Mouse (Mus musculus) heart, embryonic 12.5 days (tissue): ENCODE measurements around the gene Vezf1. TPM values are rescaled to one million over a fixed set of nuclear protein-coding genes. Genes with fewer than 3 reads are reported as not detected.
"Not testable (repeated sequence)": the region's sequence is repeated elsewhere in the genome, so short reads cannot be mapped to it uniquely, and the experiment has no call there.

Experiments used
- ATAC-seq: fragments of 200-750 bp; cut with Nextera tagmentation; 2 replicates; pipeline ENCODE4 v1.8.0; 2017; ENCODE audit warnings: moderate TSS enrichment, moderate library complexity; ENCODE audit not compliant: insufficient number of reproducible peaks, low FRiP score
- H3K27ac ChIP-seq: fragments of 300-500 bp; sonication (generic); 2 replicates; pipeline ENCODE4 v1.5.1; 2016; ENCODE audit warnings: mild to moderate bottlenecking, moderate library complexity; ENCODE audit not compliant: poor library complexity, severe bottlenecking
- H3K27me3 ChIP-seq: fragments of 300-500 bp; sonication (generic); replicated peaks from 2 replicates; pipeline ENCODE4 v1.6.1; 2016; ENCODE audit warnings: mild to moderate bottlenecking, moderate library complexity
- H3K36me3 ChIP-seq: fragments of 300-500 bp; sonication (generic); 2 replicates; pipeline ENCODE4 v1.6.1; 2016; ENCODE audit warnings: mild to moderate bottlenecking, moderate library complexity
- H3K4me1 ChIP-seq: fragments of 300-500 bp; sonication (generic); replicated peaks from 2 replicates; pipeline ENCODE4 v1.6.1; 2016; ENCODE audit warnings: mild to moderate bottlenecking
- H3K4me2 ChIP-seq: fragments of 300-500 bp; sonication (generic); 2 replicates; pipeline ENCODE4 v1.6.1; 2016; ENCODE audit warnings: mild to moderate bottlenecking, moderate library complexity
- H3K4me3 ChIP-seq: fragments of 300-500 bp; sonication (generic); 2 replicates; pipeline ENCODE4 v1.5.1; 2016; ENCODE audit warnings: mild to moderate bottlenecking
- H3K9ac ChIP-seq: fragments of 300-500 bp; sonication (generic); 2 replicates; pipeline ENCODE4 v1.6.1; 2016; ENCODE audit warnings: mild to moderate bottlenecking, moderate library complexity
- H3K9me3 ChIP-seq: fragments of 300-500 bp; sonication (generic); replicated peaks from 2 replicates; pipeline ENCODE4 v1.6.1; 2016; ENCODE audit warnings: mild to moderate bottlenecking, moderate library complexity
- WGBS: fragments of 180-500 bp; shearing (Covaris S2); methylation state at CpG from one replicate; pipeline ENCODE4 v1.1.7; 2016; 5-methylcytosine and 5-hydroxymethylcytosine counted together
- polyA plus RNA-seq: library from polyadenylated mRNA; unstranded; fragments of >200 nt; fragmentation: Nextera tagmentation; extraction: Ambion mirVana; gene quantifications from 2 replicates; pipeline ENCODE4 v1.2.1, GENCODE M21; 2016

Gene Vezf1
- polyA plus RNA-seq, 1 experiment from 2014 or later = 27.3 TPM

DNA sequence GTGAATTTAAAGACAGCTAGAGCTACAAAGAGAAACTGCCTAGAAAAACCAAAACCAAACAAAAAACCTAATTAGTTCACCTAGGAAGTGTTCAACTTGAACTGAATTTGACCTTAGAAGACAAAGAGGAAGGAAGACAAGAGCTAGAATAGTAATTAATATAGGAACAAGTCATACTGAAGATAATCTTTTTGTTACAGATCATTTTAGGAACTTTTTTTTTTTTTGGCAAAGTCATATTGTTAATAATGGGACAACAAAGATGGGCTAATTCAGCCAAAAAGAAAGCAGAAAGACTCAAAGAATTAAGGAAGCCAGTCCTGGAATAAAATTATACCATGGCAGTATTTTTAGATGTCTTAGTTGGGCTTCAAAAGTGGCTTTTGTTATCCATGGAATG, 23.8 kb upstream of the Vezf1 start:
- Histone ChIP-seq H3K36me3 (peaks cover 13% of the 10 kb centered on the region), H3K27me3 (no peaks in the 10 kb centered on the region), H3K4me1 (peaks cover 11% of the 10 kb centered on the region), H3K9ac (no peak overlapping the region), H3K4me2 (no peak overlapping the region), H3K4me3 (no peak overlapping the region), H3K9me3 (no peaks in the 10 kb centered on the region), H3K27ac (no peak overlapping the region)
- ATAC-seq = no peak

DNA sequence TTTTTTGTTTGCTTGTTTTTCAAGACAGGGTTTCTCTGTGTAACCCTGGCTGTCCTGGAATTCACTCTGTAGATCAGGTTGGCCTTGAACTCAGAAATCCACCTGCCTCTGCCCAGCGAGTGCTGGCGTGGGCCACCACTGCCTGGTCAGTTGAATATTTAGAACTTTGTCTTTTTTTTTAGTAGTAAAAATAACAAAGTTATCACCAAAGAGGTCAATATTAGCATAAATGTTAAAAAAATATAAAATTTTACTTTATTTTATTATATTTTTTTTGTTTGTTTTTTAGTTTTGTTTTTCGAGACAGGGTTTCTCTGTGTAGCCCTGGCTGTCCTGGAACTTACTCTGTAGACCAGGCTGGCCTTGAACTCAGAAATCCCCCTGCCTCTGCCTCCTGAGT, 22.9 kb upstream of the Vezf1 start:
- Histone ChIP-seq H3K4me1 (peaks cover 16% of the 10 kb centered on the region), H3K36me3 (peaks cover 20% of the 10 kb centered on the region)
- H3K9me3 ChIP-seq, H3K4me3 ChIP-seq, H3K9ac ChIP-seq, H3K4me2 ChIP-seq, H3K27ac ChIP-seq, ATAC-seq, H3K27me3 ChIP-seq: not testable (repeated sequence)
- 91% methylated on average over 3 of the region's 3 CpGs for WGBS

- Histone ChIP-seq H3K4me2 (peak overlapping the region; percentile 67; the same call in 1 of the 2 replicates), H3K9ac (no peak overlapping the region; the same call in 1 of the 2 replicates), H3K9me3 (no peaks in the 10 kb centered on the region), H3K4me3 (peak overlapping the region; percentile 94; the same call in 1 of the 2 replicates), H3K27ac (no peak overlapping the region), H3K4me1 (peaks cover 20% of the 10 kb centered on the region), H3K36me3 (peaks cover 23% of the 10 kb centered on the region), H3K27me3 (no peaks in the 10 kb centered on the region)
- ATAC-seq = no peak
- WGBS = 77% methylated on average over 4 of the region's 4 CpGs
Measured at GRCm38 (mm10) chr11:88045878-88046277, 22.2 kb upstream of the Vezf1 start.

DNA sequence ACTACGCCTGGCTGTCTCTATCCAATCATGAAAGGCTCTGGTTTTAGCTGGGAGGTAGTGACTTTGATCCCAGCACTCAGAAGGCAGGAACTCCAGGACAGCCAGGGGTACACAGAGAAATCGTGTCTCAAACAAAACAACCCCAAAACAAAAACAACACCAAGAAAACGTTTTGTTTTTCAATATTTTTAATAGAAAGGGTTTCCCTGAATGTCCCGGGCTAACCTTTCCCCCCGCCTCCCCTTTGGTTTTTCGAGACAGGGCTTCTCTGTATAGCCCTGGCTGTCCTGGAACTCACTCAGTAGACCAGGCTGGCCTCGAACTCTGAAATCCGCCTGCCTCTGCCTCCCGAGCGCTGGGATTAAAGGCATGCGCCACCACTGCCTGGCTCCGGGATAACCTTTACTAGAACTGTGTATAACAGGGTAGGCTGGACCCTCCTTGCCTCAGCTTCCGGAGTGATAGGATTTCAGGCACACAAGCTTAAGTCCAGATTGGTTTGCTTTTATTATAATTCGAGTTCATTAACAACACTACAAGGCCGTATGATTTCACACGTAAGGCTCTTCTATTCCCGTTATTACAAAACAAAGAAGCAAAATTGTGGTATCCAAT, 21.6 kb upstream of the Vezf1 start:
- Histone ChIP-seq H3K27ac (peak overlapping the region; percentile 100), H3K4me3 (peak overlapping the region; percentile 94), H3K9ac (peak overlapping the region; percentile 99), H3K4me2 (peak overlapping the region; percentile 67), H3K36me3 (peaks cover 26% of the 10 kb centered on the region), H3K27me3 (no peaks in the 10 kb centered on the region), H3K9me3 (no peaks in the 10 kb centered on the region), H3K4me1 (peaks cover 22% of the 10 kb centered on the region)
- 57% methylated on average over 17 of the region's 17 CpGs for whole genome bisulfite sequencing
- no peak for ATAC-seq

DNA sequence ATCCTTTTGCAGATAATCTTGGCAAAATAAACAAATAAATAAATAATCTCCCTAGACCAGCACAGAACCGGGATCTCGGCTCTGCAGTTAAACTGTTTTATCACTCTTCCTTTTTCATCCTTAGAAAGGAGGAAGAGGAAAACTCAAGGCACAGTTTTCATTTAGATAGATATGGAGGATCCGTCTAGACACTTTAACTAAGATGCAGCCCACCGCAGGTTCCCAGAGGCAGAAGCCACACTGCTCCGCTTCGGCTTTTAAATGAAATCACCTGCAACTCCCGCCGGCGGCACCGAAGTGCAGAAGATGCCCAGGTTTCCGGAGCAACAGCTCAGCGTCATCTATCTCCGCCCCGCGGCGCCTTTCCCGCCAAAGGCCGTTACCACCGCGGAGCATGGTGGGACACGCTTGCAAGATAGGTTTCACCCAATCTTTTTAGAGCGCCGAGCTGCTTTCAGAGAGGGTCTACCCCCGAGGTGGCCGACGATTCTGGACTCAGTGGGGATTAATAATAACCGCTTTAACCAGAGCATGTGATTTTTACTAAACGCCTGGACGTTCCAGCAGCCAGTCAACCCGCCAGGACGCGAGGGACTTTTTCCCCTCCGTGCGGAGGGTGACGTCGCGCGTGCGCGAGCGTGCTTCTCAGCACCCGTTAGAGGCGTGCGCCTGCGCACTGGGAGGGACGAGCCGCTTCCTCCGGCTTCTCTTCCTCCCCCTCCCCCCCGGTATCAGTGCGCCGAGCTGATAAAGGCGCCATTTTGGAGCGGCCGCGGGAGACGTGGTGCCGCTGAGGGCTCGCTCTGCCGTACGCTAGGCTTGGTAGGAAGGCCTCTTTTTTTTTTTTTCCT, 20.9 kb upstream of the Vezf1 start, which contains the start of gene Srsf1:
Gene Srsf1, plus strand, starts transcription at position 430 of the 851 bp plus-strand sequence.
- Histone ChIP-seq H3K27ac (peak within 1 kb of the TSS; percentile 100), H3K27me3 (no peaks in the 10 kb centered on the region), H3K36me3 (peaks cover 26% of the 10 kb centered on the region), H3K9ac (peak within 1 kb of the TSS; percentile 99), H3K4me2 (peak within 1 kb of the TSS; percentile 94), H3K4me3 (peak within 1 kb of the TSS; percentile 94), H3K4me1 (peaks cover 22% of the 10 kb centered on the region), H3K9me3 (no peaks in the 10 kb centered on the region)
- peak; percentile 94 for ATAC-seq
- WGBS = under 1% methylated on average over 54 of the region's 60 CpGs

GRCm38 (mm10) chr11:88047871-88048531, 20.1 kb upstream of the Vezf1 start:
- H3K9ac ChIP-seq = peak overlapping the region; percentile 99
- peak overlapping the region; percentile 100 for H3K27ac ChIP-seq
- ATAC-seq = peak; percentile 72
- no peaks in the 10 kb centered on the region for H3K9me3 ChIP-seq
- peaks cover 22% of the 10 kb centered on the region for H3K4me1 ChIP-seq
- peak overlapping the region; percentile 94 for H3K4me3 ChIP-seq
- H3K36me3 ChIP-seq = peaks cover 24% of the 10 kb centered on the region
- peak overlapping the region; percentile 94 for H3K4me2 ChIP-seq
- H3K27me3 ChIP-seq = no peaks in the 10 kb centered on the region
- WGBS = under 1% methylated on average over 72 of the region's 76 CpGs

DNA sequence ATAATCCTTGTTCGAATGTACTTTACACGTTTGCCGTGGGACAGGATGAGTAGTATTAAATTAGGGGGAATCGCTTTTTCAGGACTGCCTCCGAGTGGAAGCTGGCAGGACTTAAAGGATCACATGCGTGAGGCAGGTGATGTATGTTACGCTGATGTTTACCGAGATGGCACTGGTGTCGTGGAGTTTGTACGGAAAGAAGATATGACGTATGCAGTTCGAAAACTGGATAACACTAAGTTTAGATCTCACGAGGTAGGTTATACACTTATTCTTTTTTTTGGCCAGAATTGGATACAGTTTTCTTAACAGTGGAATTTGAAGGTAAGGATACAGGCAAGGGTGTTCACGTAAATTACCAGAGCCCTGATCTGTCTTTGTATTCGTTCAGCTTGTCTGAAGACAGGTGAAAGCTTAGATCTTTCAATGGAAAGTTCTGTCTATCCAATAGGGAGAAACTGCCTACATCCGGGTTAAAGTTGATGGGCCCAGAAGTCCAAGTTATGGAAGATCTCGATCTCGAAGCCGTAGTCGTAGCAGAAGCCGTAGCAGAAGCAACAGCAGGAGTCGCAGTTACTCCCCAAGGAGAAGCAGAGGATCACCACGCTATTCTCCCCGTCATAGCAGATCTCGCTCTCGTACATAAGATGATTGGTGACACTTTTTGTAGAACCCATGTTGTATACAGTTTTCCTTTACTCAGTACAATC, 19.0 kb upstream of the Vezf1 start:
- Histone ChIP-seq H3K4me2 (peak overlapping the region; percentile 94), H3K4me3 (peak overlapping the region; percentile 94), H3K27me3 (no peaks in the 10 kb centered on the region), H3K36me3 (peaks cover 28% of the 10 kb centered on the region), H3K9me3 (no peaks in the 10 kb centered on the region), H3K4me1 (peaks cover 22% of the 10 kb centered on the region), H3K27ac (peak overlapping the region; percentile 100), H3K9ac (peak overlapping the region; percentile 99)
- no peak for ATAC-seq
- WGBS = 26% methylated on average over 26 of the region's 26 CpGs

- Histone ChIP-seq H3K4me1 (peaks cover 22% of the 10 kb centered on the region), H3K27me3 (no peaks in the 10 kb centered on the region), H3K9me3 (no peaks in the 10 kb centered on the region), H3K27ac (no peak overlapping the region), H3K36me3 (peaks cover 29% of the 10 kb centered on the region), H3K4me2 (peak overlapping the region; percentile 94; the same call in 1 of the 2 replicates), H3K4me3 (peak overlapping the region; percentile 94; the same call in 1 of the 2 replicates), H3K9ac (no peak overlapping the region)
- ATAC-seq = no peak
Measured at GRCm38 (mm10) chr11:88049732-88050131, 18.3 kb upstream of the Vezf1 start.

- Histone ChIP-seq H3K27ac (no peak overlapping the region), H3K4me3 (no peak overlapping the region), H3K9ac (no peak overlapping the region), H3K27me3 (no peaks in the 10 kb centered on the region), H3K4me2 (no peak overlapping the region), H3K36me3 (peaks cover 34% of the 10 kb centered on the region), H3K4me1 (peaks cover 16% of the 10 kb centered on the region), H3K9me3 (no peaks in the 10 kb centered on the region)
- no peak for ATAC-seq
- WGBS = 85% methylated on average over 4 of the region's 4 CpGs
Measured at GRCm38 (mm10) chr11:88052638-88053037, 15.4 kb upstream of the Vezf1 start.

DNA sequence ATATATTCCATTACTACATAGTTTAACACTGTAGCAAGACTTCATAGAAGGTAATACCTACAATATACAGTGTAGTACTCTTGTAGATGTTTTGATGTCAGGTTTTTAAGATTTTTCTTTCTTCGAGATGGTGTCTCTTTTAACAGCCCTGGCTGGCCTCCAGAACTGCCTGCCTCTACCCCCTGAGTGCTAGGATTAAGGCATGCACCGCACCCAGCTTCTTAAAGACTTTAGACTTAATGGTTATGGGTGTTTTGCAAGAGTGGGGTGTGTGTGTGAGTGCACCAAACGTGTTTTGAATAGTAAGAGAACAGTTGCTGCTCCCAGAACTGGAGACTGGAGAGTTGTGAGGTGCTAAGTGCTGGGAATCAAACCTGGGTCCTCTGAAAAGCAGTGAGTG, 14.3 kb upstream of the Vezf1 start:
- H3K4me3 ChIP-seq = no peak overlapping the region
- 66% methylated on average over 3 of the region's 3 CpGs for WGBS
- peaks cover 16% of the 10 kb centered on the region for H3K4me1 ChIP-seq
- H3K27ac ChIP-seq = 0 out of 2 replicates have a peak overlapping the region, but pooled peaks have one; percentile 16
- no peaks in the 10 kb centered on the region for H3K9me3 ChIP-seq
- no peaks in the 10 kb centered on the region for H3K27me3 ChIP-seq
- H3K4me2 ChIP-seq = no peak overlapping the region
- ATAC-seq = no peak
- no peak overlapping the region for H3K9ac ChIP-seq
- peaks cover 33% of the 10 kb centered on the region for H3K36me3 ChIP-seq
